Mouse (Mus musculus) retina, postnatal 7 days (tissue): ENCODE measurements at regions not wholly inside any gene's neighbourhood (a gene's known extent, or its start where the extent isn't known, plus 50 kb on each side); places are given as distances from the start of the nearest gene placed in this dataset.

Experiments
- DNase-seq: peaks from one replicate; pipeline ENCODE4 v3.0.0-alpha.2; 2012; ENCODE audit warnings: low read depth, low spot score

DNA sequence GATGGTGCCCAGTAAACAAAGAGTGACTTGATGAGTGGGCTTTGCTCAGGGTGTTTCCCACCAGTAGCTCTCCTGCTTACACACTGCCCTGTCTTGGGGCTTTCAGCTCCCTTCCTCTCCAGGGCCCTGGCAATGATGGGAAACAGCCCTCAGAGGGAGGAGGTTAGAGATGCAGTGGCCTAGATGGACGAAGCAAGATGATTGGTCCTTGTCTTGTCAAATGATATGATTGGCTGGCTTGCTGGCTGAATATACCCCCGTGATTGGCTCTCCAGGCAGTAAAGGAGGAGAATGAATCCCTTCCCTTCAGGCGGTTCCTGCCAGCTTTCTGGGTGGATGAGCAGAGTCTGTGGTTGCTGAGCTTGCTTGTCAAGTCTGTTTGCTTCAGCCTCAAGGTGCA, 74.8 kb upstream of the Ncam1 start:
- DNase-seq, result peak; percentile 67

DNA sequence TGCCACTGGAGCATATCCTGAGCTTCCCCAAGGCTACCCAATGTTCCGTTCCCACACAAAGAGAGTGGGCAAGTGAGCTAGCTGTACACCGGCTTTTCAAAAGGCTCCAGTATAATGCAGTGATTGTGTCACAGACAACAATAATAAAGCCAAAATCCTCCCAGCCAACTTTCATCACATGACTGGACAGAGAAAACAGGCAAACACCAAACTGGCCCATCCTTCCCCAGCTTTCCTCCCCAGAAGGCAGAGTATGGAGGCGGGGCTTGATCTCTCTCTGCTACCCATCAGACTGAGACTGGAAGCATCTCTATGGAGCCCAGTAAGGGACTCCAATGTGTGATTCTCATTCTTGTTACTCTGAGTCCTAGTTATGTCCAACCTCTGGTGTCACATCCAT, 52.8 kb upstream of the Ncam1 start:
- DNase-seq, result no peak

DNA sequence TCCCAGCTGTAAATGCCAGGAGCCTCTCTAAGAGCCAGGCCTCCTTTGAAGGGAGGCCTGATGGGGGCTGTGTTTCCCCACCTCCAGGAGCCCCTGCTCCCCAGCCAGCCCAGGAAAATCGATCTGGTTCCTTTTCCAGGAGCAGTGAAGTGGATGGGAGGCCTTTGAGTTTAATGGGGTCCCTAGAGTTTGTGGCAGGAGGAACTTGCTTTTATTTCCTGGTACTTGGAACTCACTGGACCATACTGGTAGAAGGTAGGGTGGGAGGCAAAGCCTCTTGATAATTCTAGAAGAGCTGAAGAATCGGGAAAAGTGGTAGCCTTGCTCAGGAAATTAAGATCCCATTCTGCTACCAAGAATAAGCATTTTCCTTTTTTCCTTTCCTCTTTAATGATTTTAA, 50.7 kb upstream of the Ncam1 start:
- DNase-seq, result no peak

DNA sequence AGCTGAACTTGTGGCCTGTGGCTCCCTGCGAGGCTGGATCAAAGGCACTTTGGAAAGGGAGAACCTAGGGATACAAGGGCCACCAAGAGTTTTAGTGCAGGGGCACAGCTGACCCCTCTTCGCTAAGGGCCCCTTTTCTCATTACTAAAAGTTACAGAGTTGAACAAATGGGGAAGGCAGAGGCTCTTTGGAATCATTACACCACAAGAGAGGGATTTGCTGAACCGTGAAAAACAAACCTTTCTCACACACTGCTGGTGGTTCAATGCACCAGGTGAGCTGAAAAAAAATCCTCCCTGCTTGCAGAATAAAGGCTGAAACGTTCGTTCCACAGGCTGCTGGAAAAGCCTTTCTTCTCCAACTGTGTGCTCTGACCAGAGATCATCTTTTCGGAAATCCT, 50.2 kb upstream of the Ncam1 start:
- DNase-seq, result no peak
